Mouse (Mus musculus) MEL-GATA-1-ER (cell line): ENCODE data around the gene Dgkz.
A peak's percentile ranks its signal among the peaks of the same experiment; 100 is the strongest.

Experiments used
- DNase-seq: peaks from one replicate; pipeline ENCODE4 v3.0.0-alpha.2; 2012; ENCODE audit warnings: low read depth; ENCODE audit errors: extremely low read depth

Dgkz gene

DNA sequence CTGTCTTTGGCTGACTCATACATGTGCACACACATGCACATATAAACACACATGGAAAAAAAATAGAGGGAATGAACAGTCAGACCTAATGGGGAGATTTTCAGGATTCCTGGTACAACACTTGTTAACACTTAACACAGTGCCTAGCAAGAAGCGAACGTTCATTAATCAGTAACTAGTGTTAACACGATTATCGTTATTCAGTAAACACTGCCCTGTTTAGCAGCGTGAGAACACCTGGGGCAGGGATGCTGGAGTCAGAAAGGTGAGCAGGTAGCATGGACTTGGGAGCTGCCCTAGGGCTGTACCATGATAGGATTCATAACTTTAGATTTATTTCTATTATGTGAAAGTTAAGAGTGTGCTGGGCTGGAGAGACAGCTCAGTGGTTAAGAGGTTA is 20.3 kb upstream of the Dgkz start:
- no peak for DNase-seq

DNA sequence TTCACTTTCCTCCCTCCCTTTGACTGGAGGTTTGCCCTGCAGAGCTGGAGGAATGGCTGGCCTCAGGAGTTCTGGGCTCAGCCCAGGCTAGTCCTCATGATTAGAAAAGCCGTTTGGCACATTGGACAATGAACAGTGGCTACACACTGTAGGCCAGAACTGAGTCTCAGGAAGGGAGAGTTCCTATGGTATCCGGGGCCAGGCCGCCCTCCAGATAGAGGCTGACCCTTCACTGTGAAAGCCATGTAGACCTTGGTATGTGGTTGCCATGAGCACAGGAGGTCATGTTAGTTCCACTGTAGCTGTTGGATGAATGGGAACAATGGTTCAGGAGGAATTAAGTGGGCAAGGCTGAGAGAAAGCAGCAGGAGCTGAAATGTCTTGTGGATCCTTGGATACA is 17.7 kb upstream of the Dgkz start:
- DNase-seq = no peak

DNA sequence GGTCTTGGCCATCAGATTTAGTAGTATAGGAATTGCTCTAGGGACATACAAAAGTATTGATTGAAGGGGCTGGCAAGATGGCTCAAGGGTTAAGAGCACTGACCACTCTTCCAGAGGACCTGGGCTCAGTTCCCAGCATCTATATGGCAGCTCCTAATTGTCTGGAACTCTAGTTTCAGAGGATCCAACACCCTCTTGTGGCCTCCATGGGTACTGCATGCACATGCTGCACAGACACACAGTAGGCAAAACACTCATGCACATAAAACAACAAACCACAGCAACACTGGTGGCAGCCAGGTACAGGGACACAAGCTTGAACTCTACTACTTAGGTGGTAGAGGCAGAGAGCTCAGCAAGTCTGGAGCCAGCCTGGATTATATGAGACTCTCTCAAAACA is 14.1 kb upstream of the Dgkz start:
- no peak for DNase-seq

DNA sequence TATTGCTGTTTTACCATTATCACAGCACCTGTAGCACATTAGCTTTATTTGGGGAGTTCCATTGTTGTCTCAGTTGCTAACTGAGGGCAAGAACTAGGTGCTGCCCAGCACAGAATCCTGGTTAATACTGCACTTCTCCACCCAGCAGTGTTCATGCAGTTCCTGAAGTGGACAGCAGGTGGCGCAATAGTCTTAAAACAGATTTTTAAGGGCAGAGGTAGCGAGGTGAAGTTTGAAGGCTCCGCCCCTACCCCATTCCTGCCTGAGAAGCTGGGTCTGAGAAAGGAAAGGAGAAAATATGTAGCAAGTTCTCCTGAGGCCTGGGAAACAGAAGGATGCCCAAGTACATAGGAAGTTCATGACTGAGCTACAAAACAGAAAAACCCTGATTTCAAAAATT is 11.9 kb upstream of the Dgkz start:
- peak; percentile 60 for DNase-seq

DNA sequence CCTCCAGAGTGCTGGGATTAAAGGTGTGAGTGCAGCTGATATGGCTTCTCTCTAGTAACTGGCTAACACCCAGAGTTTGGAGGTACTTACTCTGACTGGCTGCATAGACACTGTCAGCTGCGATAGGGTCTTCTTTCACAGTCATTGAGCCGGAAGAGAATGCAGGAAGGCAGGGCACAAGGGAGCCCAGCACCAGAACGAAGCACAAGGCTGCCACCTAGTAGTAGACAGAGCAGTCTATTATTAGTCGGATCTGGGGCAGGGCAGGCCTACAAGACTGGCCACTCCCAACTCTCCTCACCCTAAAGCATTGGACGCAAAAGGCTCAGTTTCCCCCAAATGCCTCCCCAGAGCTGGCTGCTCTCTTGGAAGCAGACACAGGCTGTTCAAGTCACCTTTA is 10.4 kb upstream of the Dgkz start:
- DNase-seq = no peak

DNA sequence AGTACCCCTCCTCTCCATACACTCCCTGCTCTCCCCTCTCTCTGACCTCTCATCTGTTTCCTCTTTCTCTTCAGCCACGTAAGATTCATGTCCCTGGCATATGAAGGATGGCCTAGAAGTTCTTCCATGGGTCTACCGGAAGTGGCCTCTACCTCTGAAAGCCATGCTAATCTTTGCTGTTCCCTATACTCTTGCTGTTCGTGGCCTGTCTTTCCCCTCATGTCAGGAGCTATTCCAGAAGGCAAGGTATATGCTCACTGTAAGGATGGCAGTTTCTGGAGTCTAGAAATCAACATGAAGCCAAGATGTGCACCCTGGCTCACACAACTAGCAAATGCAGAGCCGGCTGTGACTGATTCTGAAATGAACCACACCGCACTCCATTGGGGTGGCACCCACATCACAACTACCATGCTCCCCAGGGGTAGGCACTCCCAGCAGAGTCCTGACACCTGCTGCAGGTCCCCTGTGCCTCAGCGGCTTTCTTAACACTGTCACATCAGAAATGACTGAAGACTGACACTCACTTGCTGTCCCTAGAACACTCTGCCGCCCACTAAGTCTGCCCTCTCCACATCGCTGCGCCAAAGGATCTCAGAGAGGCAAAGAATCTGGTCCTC is 9.4 kb upstream of the Dgkz start:
- DNase-seq = no peak

DNA sequence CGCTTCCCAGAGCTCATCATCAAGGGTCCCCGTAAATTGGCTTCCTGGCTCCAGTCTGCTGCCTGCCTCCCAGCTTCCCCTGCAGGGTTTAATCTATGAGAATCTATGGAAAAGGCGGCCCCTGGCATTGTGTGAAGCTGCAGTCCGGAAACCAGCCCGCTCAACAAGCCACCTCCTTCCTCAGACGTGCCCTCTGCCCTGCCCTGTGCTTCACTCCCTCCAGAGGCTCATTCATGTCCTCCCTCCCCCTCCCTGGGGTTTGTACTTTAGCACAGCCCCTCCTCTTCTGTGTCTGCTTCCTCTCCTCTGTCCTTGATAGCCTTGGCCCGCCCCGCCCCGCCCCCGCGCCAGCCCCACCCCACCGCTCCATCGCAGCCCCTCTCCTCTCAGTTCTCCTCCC is 8.8 kb upstream of the Dgkz start:
- DNase-seq = peak; percentile 91

DNA sequence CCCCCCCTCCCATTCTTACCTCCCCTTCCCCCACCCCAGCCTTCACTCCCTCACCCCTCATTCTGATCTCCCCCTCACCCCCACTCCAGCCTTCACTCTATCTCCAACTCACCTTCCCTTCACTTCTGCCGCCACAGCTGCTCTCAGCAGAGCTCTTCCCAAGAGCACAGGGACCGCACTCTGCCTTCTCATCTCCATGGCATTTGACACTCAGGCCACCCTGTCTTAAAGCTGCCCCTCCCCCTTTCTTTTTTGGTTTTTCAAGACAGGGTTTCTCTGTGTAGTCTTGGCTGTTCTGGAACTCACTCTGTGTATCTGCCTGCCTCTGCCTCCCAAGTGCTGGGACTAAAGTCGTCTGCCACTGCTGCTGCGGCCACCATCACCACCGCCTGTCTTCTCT is 5.2 kb upstream of the Dgkz start:
- no peak for DNase-seq

DNA sequence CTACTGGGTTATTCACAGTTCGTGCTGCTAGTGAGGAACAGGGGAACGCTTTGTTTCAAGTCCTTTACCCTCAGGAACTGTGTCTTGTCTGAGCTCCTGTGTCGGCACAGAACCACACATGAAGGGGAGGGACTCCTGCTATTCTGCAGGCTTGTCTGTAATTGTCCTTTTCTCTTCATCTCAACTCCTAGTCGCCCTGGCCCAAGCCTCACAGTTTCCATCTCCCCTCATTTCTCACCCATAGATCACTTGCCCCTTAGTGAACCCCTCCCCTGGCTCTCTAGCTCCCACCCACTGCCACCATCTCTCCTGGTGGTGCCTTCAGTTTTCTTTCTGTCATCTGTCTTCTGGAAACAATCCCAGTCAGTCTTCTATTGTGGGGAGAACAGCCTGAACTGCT is 4.6 kb upstream of the Dgkz start:
- DNase-seq = no peak

DNA sequence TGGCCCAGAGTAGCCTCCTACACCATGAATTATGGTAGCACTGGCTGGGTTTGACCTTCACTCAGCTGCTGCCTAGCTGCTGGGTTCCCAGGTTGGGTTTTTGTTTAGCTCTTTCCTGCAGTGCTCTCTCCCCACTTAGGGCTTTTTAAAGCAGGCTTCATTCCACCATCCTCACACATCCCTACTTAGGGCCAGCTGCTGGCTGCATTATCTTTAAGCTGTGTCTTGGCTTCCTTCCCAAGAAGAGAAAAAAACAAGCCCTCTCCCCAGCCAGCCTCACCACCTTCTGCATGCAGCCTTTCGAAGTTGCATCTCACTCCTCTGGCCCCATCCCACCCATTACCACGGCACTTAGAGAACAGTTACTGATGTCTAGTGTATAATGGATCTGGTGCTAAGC is 2.9 kb upstream of the Dgkz start:
- DNase-seq = no peak

DNA sequence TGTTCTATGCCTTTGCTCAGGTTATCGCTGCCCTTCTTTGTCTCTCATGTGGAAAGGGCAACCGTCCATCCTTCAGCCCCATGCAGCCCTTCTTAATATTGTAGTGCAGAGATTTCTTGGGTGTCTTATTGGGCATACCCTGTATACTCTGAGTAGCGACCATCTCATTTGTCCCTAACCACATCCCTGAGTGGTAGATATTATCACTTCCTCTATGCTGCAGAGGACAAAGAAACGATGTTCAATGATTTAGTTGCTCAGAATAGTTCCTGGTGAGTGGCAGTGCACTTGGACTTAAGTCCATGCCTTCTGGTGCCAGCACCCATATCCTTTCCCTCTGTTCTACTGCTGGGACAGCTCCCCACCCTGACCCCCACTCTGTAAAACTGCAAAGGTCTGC is 2.3 kb upstream of the Dgkz start:
- no peak for DNase-seq

DNA sequence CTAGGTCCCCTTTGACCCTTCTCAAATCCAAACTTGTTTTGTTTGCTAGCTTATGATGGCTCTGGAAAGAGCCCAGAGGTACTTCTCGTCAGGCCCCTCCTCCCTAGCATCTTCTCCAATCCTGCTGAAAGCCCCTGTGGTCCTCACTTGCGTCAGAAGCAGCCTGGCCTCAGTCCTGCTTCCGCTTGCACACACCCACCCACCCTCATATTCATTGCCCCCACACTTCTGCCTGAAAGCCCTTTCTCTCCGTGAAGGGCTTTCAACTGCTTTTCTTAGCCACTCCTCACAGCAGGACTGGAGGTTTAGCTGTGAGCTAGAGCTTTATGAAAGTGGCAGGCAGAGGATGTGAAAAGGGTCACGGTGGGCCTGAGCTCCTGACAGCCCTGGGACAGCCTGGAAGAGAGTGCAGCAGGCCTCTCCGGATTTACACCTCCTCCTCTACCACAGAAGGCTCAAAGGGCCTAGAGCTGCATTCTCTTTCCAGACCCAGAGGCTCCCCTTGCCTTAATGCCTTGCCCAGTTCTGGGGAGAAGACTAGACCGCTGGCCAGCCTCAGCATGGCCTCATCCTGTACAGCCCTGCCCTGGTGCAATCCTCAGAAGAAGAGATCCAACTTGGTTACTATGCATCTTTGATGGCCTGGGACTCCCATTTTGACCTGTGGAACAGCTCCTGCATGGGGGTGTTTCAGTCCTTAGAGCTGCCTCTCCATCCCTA is 2.1 kb downstream of the Dgkz start:
- no peak for DNase-seq

DNA sequence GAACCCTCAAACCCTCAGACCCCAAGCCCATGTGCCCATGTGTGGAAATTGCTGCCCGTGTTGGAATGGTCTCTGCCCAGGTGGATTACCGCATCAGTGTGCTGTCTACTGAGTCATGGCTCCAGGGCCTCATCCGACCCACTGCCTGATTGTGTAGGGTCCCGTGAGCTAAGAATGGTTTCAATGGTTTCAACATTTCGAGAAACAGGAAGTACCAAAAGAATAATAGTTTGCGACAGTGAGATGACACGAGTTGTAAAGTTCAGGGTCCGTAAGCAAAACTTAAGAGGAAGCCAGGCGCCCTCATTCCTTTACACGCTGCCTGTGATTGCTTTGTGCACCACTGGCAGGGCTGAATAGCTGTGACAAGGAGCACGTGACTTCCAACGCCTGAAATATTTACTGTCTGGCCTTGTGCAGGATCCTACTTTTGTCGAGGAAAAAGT is 3.5 kb downstream of the Dgkz start:
- DNase-seq = no peak

DNA sequence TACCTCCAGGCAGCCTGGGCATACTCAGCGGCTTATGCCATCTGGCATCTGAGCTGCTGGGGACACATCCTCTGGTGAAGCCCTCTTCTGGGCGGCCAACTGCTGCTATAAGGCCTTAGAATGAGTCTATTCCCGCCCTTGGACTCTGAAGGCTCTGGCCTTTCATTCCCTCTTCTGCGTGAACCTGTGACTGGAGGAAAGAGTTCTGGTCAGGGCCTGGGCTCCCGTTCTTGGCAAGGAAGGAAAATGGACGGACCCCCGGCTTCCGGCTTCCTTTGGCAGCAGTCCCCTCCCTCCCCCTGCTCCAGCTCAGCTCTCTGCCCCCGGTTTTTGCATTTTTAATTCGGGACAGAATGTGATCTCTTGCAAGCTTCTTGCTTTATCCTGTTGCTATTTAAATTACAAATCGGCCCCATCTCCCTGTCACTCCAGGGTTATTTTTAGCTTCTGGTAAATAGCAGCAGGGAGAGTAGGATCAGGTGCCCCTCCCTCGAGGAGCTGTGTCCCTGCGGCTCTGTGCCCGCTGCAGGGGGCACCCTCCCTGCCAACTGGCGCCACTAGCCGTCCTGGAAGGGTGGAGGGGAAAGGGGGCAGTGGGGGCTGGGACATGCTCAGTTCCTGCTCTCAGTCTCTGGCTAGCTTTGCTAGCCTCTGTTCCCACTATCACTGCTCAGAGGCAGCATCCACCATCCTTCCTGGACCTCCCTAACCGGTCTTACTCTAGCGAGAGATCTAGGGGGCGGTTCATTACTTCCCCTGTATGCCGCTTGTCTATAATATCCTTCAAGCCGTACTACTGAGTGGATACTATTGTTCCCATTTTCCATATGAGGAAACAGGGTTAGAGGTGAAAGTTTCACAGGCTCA is 4.2 kb downstream of the Dgkz start:
- DNase-seq = no peak

DNA sequence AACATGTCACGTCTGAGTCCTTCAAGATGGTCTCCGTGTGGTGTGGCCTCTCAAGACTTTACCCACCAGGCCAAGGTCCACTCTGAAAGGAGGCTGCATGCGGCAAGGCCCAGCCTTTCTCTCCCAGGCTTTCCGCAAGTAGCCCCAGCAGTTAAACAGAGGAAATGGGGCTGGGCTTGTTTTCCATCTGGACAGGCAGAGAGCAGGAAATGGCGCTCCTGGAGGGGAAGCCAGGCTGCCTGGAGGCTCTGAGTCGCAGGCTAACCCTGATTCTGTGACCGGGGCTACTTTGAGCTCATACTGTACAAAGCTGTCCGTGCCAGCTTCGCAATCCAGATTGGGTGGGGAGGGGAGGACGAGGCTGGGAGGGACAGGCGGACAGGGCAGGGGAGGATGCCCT is 7.7 kb downstream of the Dgkz start:
- DNase-seq = no peak

DNA sequence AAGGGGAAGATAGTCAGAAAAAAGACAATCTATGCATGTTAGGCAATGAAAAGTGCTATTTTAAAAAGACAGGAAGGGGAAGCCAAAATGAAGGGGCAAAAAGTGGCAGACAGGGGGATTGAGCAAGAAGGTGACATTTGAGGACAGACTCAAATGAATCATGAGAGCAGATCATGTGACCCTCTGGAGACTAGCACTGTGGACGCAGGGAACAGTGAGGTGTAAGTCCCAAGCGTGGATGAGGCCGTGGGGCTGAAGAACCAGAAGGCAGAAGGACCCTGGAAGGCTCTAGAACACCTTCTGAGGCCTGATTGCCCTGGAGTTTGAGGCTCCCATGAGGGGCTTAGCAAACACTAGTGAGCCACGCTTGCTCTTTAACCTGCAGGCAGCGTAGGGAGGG is 9.3 kb downstream of the Dgkz start:
- DNase-seq = no peak

DNA sequence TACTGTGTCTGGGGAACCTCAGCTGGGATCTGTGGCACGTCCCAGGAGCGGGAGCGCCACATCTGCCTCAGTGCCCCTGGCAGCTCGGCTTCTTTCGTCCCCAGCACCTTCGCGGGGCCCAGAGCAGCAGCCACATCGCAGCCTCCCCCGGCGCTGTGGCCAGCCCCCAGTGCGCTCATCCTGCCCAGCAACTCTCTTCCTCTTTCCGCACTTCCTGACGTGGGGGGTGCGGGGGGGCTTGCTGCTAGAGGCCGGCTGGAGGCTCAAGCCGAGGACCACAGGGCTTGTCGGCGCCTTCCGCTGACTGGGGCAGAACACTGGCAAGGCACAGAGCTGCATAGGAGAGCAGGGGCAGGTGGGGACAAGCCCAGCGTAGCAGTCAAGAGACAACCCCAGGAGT is 10.2 kb downstream of the Dgkz start:
- DNase-seq = no peak

DNA sequence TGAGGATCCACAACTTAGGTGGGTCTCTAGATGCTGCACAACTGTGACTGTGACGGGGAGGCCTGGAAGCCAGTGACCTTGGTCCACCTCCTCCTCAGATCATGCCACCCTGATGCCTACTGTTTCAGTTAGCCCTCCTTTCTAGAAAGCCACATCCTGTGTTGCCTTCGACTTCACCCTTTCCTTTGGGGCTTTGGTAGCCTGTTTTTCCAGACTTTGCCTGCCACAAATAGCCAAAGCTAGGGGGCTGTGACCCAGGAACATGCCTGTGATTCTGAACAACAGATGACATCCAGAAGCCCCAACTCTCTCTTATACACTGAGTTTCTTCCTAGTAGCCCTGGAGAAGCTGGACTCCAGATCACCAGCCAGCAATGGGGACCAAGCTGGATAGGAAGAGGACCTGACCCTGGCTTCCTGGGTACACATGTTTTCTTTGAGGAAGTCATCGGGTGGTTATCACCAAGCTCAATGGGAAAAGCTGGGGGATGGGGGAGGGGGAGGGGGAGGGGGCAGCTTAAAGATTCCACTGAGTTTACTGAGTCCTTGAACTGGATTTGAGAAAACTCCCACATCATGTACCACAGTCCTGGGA is 11.0 kb downstream of the Dgkz start:
- no peak for DNase-seq

DNA sequence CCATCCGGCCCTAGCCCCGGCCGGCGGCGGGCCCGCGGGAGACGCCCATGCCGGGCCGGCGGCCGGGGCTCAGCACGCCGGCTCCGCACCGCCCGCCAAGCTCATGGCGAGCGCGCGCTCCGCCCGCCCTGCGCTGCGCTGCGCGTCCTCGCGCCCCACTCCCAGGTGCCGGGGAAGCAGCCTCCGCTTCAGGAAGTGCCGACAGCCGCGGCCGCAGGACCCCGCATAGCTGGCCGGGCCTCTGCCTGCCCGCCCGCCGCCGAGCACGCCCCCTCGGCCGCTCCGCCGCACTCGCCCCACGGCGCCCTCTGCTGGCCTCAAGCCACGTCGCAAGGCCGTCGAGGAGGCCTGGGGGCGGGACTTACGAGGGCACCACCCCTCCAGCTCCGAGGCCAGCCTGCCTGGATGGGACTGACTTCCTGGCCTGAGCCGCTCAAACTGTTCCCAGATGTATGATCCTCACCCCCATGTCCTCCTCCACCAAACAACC is 12.2 kb downstream of the Dgkz start:
- peak; percentile 62 for DNase-seq

DNA sequence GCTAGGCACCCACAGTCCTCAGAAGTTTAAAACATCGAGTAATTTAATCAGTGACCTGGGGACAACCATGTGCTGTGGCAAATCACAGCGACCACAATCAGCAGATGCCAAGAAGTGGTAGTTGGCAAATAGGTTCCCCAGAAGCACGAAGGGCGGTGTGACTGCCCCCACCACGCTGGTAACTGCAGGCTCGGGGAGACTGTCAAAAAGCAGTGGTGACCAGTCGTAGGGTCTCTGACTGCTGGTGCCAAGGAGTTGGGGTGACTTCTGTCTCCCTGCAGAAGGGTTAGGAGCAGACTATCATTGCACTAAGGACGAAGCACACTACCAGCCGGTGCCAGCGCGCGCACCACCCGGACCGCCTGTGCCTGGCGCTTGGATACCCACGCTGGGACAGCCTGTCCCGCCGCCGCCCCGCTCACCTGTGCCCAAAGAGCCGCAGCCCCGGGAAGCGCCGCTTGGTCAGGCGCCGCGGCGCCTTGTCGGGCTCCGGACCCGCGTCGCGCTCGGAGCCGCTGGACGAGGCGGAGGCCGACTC is 12.7 kb downstream of the Dgkz start:
- DNase-seq = no peak

DNA sequence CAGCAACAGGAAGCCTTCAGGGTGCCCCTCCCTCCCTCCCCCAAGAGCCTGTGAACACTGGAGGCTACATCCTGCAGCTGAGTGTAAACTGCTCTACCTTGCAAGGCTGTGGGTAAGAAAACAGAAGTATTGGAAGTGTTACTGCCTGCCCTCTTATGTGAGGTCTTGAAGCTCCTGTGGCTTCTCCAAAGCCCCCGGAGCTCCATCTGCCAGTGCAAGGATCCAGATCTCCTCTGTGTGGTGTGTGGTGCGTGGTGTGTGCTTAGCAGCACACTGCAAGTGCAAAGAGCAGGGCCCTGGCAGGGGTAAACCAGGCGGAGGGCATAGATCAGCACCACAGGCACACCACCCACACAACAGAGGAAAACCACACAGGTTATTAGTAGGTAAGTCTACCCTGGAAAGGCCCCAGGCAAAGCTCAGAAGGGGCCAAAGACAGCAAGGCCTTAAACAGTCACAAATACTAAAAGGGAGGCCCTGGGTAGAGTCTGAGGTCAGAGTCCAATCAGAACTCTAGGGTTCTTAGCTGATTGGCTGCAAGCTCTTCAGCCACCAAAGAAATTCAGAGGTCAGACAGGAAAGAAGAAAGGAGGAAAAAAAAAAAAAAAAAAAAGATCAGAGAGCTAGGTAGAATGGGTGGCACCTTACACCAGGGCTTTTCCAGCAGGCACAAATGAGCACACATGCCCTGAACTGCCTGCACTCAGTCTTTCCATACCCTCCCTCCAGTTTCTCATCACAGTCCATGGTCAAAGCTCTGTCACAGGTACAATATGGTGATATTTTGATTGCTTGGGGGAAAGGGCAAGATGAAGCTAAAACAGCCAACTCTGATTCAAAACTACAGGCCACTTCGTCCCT is 13.5 kb downstream of the Dgkz start:
- DNase-seq = no peak
